Mouse (Mus musculus): ENCODE data around the gene Gpr19. TPM values are rescaled to one million over a fixed set of nuclear protein-coding genes. Genes with fewer than 3 reads are reported as not detected.

Gene Gpr19
- polyA plus RNA-seq, 1 experiment from 2014 or later: 6.4 TPM

- no peaks in the 10 kb centered on the region for H3K9me3 ChIP-seq (replicated peaks; ENCODE audit: control insufficient read depth, low read length)
- 85% methylated on average over 2 of the region's 2 CpGs for WGBS (ENCODE audit: insufficient replicate concordance)
- H3K36me3 ChIP-seq (ENCODE audit: control insufficient read depth, insufficient read depth): no peaks in the 10 kb centered on the region
- H3K27me3 ChIP-seq (ENCODE audit: control insufficient read depth, insufficient read depth, low read depth, low read length): peaks cover 2% of the 10 kb centered on the region; the same call in 1 of the 2 replicates
- no peak for ATAC-seq (ENCODE audit: low read depth)
- no peak overlapping the region for H3K4me2 ChIP-seq (ENCODE audit: low read depth, low read length)
- H3K9ac ChIP-seq (ENCODE audit: low read depth, low read length): no peak overlapping the region
- no peak overlapping the region for H3K27ac ChIP-seq (ENCODE audit: low read length)
- H3K4me3 ChIP-seq (ENCODE audit: low read depth, low read length): no peak overlapping the region
- no peaks in the 10 kb centered on the region; the same call in 1 of the 2 replicates for H3K4me1 ChIP-seq (ENCODE audit: control insufficient read depth, low read depth, low read length)
Measured at GRCm38 (mm10) chr6:134885515-134885914, 12.9 kb downstream of the Gpr19 start.

- H3K9ac ChIP-seq (ENCODE audit: low read depth, low read length): no peak overlapping the region
- ATAC-seq (ENCODE audit: low read depth): no peak
- peaks cover 3% of the 10 kb centered on the region for H3K4me1 ChIP-seq (ENCODE audit: control insufficient read depth, low read depth, low read length)
- 68% methylated on average over 4 of the region's 4 CpGs for WGBS (ENCODE audit: insufficient replicate concordance)
- no peaks in the 10 kb centered on the region for H3K9me3 ChIP-seq (replicated peaks; ENCODE audit: control insufficient read depth, low read length)
- no peak overlapping the region for H3K27ac ChIP-seq (ENCODE audit: low read length)
- H3K4me2 ChIP-seq (ENCODE audit: low read depth, low read length): no peak overlapping the region
- H3K4me3 ChIP-seq (ENCODE audit: low read depth, low read length): no peak overlapping the region
- H3K27me3 ChIP-seq (ENCODE audit: control insufficient read depth, insufficient read depth, low read depth, low read length): peaks cover 2% of the 10 kb centered on the region; the same call in 1 of the 2 replicates
- no peaks in the 10 kb centered on the region for H3K36me3 ChIP-seq (ENCODE audit: control insufficient read depth, insufficient read depth)
Measured at GRCm38 (mm10) chr6:134883661-134884060, 14.7 kb downstream of the Gpr19 start.

- H3K4me1 ChIP-seq (ENCODE audit: control insufficient read depth, low read depth, low read length): peaks cover 3% of the 10 kb centered on the region
- H3K9me3 ChIP-seq (replicated peaks; ENCODE audit: control insufficient read depth, low read length): no peaks in the 10 kb centered on the region
- H3K27me3 ChIP-seq (ENCODE audit: control insufficient read depth, insufficient read depth, low read depth, low read length): no peaks in the 10 kb centered on the region
- H3K4me2 ChIP-seq (ENCODE audit: low read depth, low read length): no peak overlapping the region
- 65% methylated on average over 2 of the region's 2 CpGs for WGBS (ENCODE audit: insufficient replicate concordance)
- no peaks in the 10 kb centered on the region for H3K36me3 ChIP-seq (ENCODE audit: control insufficient read depth, insufficient read depth)
- ATAC-seq (ENCODE audit: low read depth): no peak
- no peak overlapping the region for H3K9ac ChIP-seq (ENCODE audit: low read depth, low read length)
- no peak overlapping the region for H3K27ac ChIP-seq (ENCODE audit: low read length)
- no peak overlapping the region for H3K4me3 ChIP-seq (ENCODE audit: low read depth, low read length)
Measured at GRCm38 (mm10) chr6:134880046-134880445, 18.3 kb downstream of the Gpr19 start.

- ATAC-seq (ENCODE audit: low read depth): 0 out of 2 replicates have a peak, but pooled peaks have one; percentile 21
- no peak overlapping the region for H3K27ac ChIP-seq (ENCODE audit: low read length)
- H3K27me3 ChIP-seq (ENCODE audit: control insufficient read depth, insufficient read depth, low read depth, low read length): no peaks in the 10 kb centered on the region
- H3K9me3 ChIP-seq (replicated peaks; ENCODE audit: control insufficient read depth, low read length): no peaks in the 10 kb centered on the region
- no peak overlapping the region for H3K9ac ChIP-seq (ENCODE audit: low read depth, low read length)
- WGBS (ENCODE audit: insufficient replicate concordance): 31% methylated on average over 5 of the region's 5 CpGs
- H3K4me2 ChIP-seq (ENCODE audit: low read depth, low read length): no peak overlapping the region
- no peak overlapping the region for H3K4me3 ChIP-seq (ENCODE audit: low read depth, low read length)
- H3K4me1 ChIP-seq (ENCODE audit: control insufficient read depth, low read depth, low read length): peaks cover 3% of the 10 kb centered on the region
- no peaks in the 10 kb centered on the region for H3K36me3 ChIP-seq (ENCODE audit: control insufficient read depth, insufficient read depth)
Measured at GRCm38 (mm10) chr6:134879556-134879955, 18.8 kb downstream of the Gpr19 start.

- ATAC-seq (ENCODE audit: low read depth): no peak
- no peaks in the 10 kb centered on the region for H3K36me3 ChIP-seq (ENCODE audit: control insufficient read depth, insufficient read depth)
- no peak overlapping the region for H3K4me3 ChIP-seq (ENCODE audit: low read depth, low read length)
- H3K9me3 ChIP-seq (replicated peaks; ENCODE audit: control insufficient read depth, low read length): no peaks in the 10 kb centered on the region
- H3K4me1 ChIP-seq (ENCODE audit: control insufficient read depth, low read depth, low read length): peaks cover 3% of the 10 kb centered on the region
- H3K9ac ChIP-seq (ENCODE audit: low read depth, low read length): no peak overlapping the region
- H3K27ac ChIP-seq (ENCODE audit: low read length): no peak overlapping the region
- 49% methylated on average over 1 of the region's 1 CpGs for WGBS (ENCODE audit: insufficient replicate concordance)
- H3K4me2 ChIP-seq (ENCODE audit: low read depth, low read length): no peak overlapping the region
- H3K27me3 ChIP-seq (ENCODE audit: control insufficient read depth, insufficient read depth, low read depth, low read length): no peaks in the 10 kb centered on the region
Measured at GRCm38 (mm10) chr6:134877892-134878291, 20.5 kb downstream of the Gpr19 start.

GRCm38 (mm10) chr6:134877276-134877675 is 21.1 kb downstream of the Gpr19 start:
- Histone ChIP-seq H3K4me2 (ENCODE audit: low read depth, low read length) (no peak overlapping the region), H3K36me3 (ENCODE audit: control insufficient read depth, insufficient read depth) (no peaks in the 10 kb centered on the region), H3K4me1 (ENCODE audit: control insufficient read depth, low read depth, low read length) (peaks cover 3% of the 10 kb centered on the region), H3K27me3 (ENCODE audit: control insufficient read depth, insufficient read depth, low read depth, low read length) (no peaks in the 10 kb centered on the region), H3K9me3 (replicated peaks; ENCODE audit: control insufficient read depth, low read length) (no peaks in the 10 kb centered on the region), H3K4me3 (ENCODE audit: low read depth, low read length) (no peak overlapping the region), H3K9ac (ENCODE audit: low read depth, low read length) (no peak overlapping the region), H3K27ac (ENCODE audit: low read length) (no peak overlapping the region)
- no peak for ATAC-seq (ENCODE audit: low read depth)
- WGBS (ENCODE audit: insufficient replicate concordance): 69% methylated on average over 4 of the region's 4 CpGs

GRCm38 (mm10) chr6:134876795-134877194 is 21.6 kb downstream of the Gpr19 start:
- Histone ChIP-seq H3K4me2 (ENCODE audit: low read depth, low read length) (no peak overlapping the region), H3K27ac (ENCODE audit: low read length) (no peak overlapping the region), H3K27me3 (ENCODE audit: control insufficient read depth, insufficient read depth, low read depth, low read length) (no peaks in the 10 kb centered on the region), H3K9me3 (replicated peaks; ENCODE audit: control insufficient read depth, low read length) (no peaks in the 10 kb centered on the region), H3K9ac (ENCODE audit: low read depth, low read length) (no peak overlapping the region), H3K36me3 (ENCODE audit: control insufficient read depth, insufficient read depth) (no peaks in the 10 kb centered on the region), H3K4me3 (ENCODE audit: low read depth, low read length) (no peak overlapping the region), H3K4me1 (ENCODE audit: control insufficient read depth, low read depth, low read length) (peaks cover 3% of the 10 kb centered on the region)
- WGBS (ENCODE audit: insufficient replicate concordance): 41% methylated on average over 6 of the region's 6 CpGs
- no peak for ATAC-seq (ENCODE audit: low read depth)

- no peak for ATAC-seq (ENCODE audit: low read depth)
- 59% methylated on average over 2 of the region's 2 CpGs for WGBS (ENCODE audit: insufficient replicate concordance)
Measured at GRCm38 (mm10) chr6:134873018-134873417, 25.4 kb downstream of the Gpr19 start.

GRCm38 (mm10) chr6:134872236-134872635 is 26.1 kb downstream of the Gpr19 start:
- Histone ChIP-seq H3K4me1 (ENCODE audit: control insufficient read depth, low read depth, low read length) (peaks cover 19% of the 10 kb centered on the region), H3K27me3 (ENCODE audit: control insufficient read depth, insufficient read depth, low read depth, low read length) (no peaks in the 10 kb centered on the region), H3K9me3 (replicated peaks; ENCODE audit: control insufficient read depth, low read length) (no peaks in the 10 kb centered on the region), H3K36me3 (ENCODE audit: control insufficient read depth, insufficient read depth) (no peaks in the 10 kb centered on the region), H3K27ac (ENCODE audit: low read length) (no peak overlapping the region), H3K9ac (ENCODE audit: low read depth, low read length) (no peak overlapping the region), H3K4me3 (ENCODE audit: low read depth, low read length) (no peak overlapping the region), H3K4me2 (ENCODE audit: low read depth, low read length) (no peak overlapping the region)
- ATAC-seq (ENCODE audit: low read depth): no peak
- WGBS (ENCODE audit: insufficient replicate concordance): 79% methylated on average over 2 of the region's 2 CpGs

More at GRCm38 (mm10) chr6:134873018-134873417, 25.4 kb downstream of the Gpr19 start:
- Histone ChIP-seq H3K9ac (ENCODE audit: low read depth, low read length) (no peak overlapping the region), H3K36me3 (ENCODE audit: control insufficient read depth, insufficient read depth) (no peaks in the 10 kb centered on the region), H3K4me1 (ENCODE audit: control insufficient read depth, low read depth, low read length) (peaks cover 19% of the 10 kb centered on the region), H3K27ac (ENCODE audit: low read length) (no peak overlapping the region), H3K4me3 (ENCODE audit: low read depth, low read length) (no peak overlapping the region), H3K4me2 (ENCODE audit: low read depth, low read length) (no peak overlapping the region), H3K9me3 (replicated peaks; ENCODE audit: control insufficient read depth, low read length) (no peaks in the 10 kb centered on the region), H3K27me3 (ENCODE audit: control insufficient read depth, insufficient read depth, low read depth, low read length) (no peaks in the 10 kb centered on the region)

All from liver, embryonic 16.5 days (tissue).